Mouse (Mus musculus): ENCODE results near the gene Anxa3.

The Anxa3 gene

DNA sequence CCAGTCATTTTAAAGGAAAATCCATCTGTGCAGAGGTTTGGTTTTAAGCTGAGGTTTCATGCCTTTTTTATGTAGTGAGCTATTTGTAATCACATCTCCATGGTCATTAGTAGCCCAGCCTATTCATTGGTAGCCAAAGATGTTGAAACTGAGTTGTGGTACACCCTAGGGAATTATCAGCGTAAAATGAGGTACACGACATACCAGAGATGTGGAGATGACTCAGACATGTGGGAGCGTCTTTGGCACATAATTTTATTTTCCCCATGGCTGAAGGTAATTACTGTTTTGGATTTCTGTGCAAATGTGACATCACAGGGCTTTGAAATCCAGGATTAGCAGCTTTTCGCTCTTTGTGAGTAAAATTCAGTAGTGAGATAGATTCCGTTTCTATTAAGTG is 41.2 kb downstream of the Anxa3 start:
- in situ Hi-C loops (cut with MboI; ENCODE audit: unreplicated experiment in 2 of 2) = no loop called here

- in situ Hi-C loops (cut with MboI; ENCODE audit: unreplicated experiment in 2 of 2) = no loop called here
Measured at GRCm38 (mm10) chr5:96847986-96848385, 54.8 kb downstream of the Anxa3 start.

GRCm38 (mm10) chr5:96848386-96848785 is 55.2 kb downstream of the Anxa3 start:
- in situ Hi-C loops (cut with MboI; ENCODE audit: unreplicated experiment in 2 of 2) = no loop called here

DNA sequence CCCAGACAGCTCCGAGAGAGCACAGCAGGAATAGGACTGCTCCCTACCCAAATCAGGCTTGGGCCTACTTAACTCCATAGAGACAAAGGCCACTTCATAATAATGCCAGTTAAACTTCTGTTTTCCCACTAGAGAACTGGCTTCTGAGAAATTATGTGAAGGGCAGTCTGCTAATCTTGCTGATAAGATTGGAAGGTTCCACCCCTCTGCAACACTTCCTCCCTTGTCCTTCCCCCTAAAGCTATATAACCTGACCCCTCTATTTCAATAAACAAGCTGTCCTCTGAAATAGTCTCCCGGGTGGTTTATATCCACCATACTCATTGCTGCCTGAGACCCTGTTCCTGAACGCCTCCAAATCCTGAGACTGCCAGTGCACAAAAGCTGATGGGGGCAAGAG is 56.1 kb downstream of the Anxa3 start:
- in situ Hi-C loops (cut with MboI; ENCODE audit: unreplicated experiment in 2 of 2) = no loop called here

GRCm38 (mm10) chr5:96853451-96853850 is 60.3 kb downstream of the Anxa3 start:
- in situ Hi-C loops (cut with MboI; ENCODE audit: unreplicated experiment in 2 of 2) = loop anchor here (25.0 kb wide), 3 partner anchors 709 to 2009 kb away; partner anchors contain the start of genes Cfap299 (in 2 of the 2) and Bmp3 (in 1 of the 2)

GRCm38 (mm10) chr5:96854350-96854749 is 61.2 kb downstream of the Anxa3 start:
- in situ Hi-C loops (cut with MboI; ENCODE audit: unreplicated experiment in 2 of 2) = loop anchor here (25.0 kb wide), 3 partner anchors 708 to 2008 kb away; partner anchors contain the start of genes Cfap299 (in 2 of the 2) and Bmp3 (in 1 of the 2)

GRCm38 (mm10) chr5:96859938-96860337 is 66.8 kb downstream of the Anxa3 start:
- in situ Hi-C loops (cut with MboI; ENCODE audit: unreplicated experiment in 2 of 2) = loop anchor here (25.0 kb wide), 3 partner anchors 702 to 2002 kb away; partner anchors contain the start of genes Cfap299 (in 2 of the 2) and Bmp3 (in 1 of the 2)

GRCm38 (mm10) chr5:96867171-96867570 is 74.0 kb downstream of the Anxa3 start:
- in situ Hi-C loops (cut with MboI; ENCODE audit: unreplicated experiment in 2 of 2) = loop anchor here (25.0 kb wide), 3 partner anchors 695 to 1995 kb away; partner anchors contain the start of genes Cfap299 (in 2 of the 2) and Bmp3 (in 1 of the 2)

DNA sequence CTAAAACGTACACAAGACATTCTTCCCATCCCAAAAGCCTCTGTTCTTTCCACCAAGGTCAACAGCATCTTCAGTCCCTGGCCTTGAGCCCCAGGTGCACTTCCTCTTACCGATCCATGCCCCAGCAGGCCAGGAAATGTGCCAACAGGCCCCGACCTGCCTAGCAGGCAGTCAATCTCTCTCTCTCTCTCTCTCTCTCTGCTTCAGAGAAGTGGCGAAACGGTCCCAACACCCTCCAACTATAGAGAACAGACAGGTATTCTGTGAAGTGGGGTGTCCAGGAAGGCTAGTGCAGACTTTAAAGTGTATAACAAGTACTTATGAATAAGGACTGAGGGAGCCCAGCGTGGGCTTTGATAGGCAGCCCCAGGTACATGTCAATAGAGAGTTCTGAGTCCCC is 75.8 kb downstream of the Anxa3 start:
- in situ Hi-C loops (cut with MboI; ENCODE audit: unreplicated experiment in 2 of 2) = loop anchor here (25.0 kb wide), 3 partner anchors 693 to 1993 kb away; partner anchors contain the start of genes Cfap299 (in 2 of the 2) and Bmp3 (in 1 of the 2)

DNA sequence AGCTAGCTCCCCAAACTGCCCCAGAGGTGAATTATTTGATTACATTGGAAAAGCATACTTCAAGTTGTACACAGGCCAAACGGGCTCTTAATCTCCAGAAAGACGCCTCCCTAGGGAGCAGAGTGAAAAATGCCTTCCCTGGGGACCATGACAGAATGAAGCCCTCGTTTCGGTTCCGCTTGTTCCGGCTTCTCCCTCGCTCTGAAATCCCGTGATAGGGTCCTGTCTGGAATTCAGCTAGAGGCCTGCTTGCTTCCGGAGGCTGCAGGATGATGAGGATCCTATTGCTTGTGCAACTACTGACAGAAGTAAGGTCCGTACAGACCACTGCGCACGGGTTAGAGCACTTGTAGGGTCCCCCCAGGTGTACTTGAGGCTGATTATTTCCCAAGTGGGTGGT is 77.9 kb downstream of the Anxa3 start:
- in situ Hi-C loops (cut with MboI; ENCODE audit: unreplicated experiment in 2 of 2) = loop anchor here (25.0 kb wide), 3 partner anchors 691 to 1991 kb away; partner anchors contain the start of genes Cfap299 (in 2 of the 2) and Bmp3 (in 1 of the 2)

DNA sequence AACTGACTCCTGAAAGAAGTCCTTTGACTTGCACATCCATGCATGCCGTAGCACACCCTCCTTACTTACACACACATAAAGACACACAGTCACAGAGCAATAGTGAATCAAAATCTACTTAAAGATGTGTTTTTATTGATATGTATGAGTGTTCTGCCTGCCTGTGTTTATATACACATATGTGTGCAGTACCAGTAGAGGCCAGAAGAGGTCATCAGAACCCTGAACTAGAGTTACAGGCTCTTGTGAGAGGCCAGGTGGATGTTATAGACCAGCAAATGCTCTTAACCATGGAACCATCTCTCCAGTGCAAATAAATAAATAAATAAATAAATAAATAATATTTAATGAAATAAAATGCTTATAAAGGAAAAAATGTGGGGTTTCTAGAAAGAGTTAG is 85.0 kb downstream of the Anxa3 start:
- in situ Hi-C loops (cut with MboI; ENCODE audit: unreplicated experiment in 2 of 2) = loop anchor here in 1 of 2 experiments (5.0 kb wide), 1 partner anchor 179 kb away; no protein-coding TSS in a partner anchor

DNA sequence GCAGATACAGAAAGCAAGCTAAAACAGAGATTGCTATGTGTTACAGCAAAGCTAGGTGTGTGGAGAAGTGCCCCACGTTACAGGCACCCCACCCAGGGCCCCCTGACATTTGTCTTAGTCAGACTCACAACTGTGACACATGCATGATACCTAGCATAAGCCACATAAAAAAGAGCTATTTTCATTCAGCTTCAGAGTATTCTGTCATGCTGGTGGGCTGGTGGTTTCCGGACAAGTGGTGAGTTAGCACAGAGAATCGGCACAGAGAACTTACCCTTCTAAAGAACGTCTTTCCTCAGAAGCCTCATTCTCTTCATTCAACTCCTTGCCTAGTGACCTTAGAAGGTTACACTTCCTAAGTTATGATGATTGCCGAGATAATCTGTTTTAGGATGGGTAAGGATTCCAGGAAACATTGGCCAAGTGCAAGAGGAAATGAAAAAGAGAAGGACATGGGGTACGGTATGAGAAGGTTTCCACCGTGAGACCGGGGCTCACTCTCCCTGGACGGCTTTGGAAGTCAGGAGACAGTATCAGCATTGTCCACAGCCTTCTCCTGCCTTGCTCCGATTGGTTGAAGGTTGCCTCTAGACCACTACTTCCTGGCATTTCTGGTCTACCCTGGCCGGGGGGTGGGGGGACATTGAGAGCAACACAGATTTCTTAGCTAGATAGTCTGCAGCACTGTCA is 85.9 kb downstream of the Anxa3 start:
- in situ Hi-C loops (cut with MboI; ENCODE audit: unreplicated experiment in 2 of 2) = loop anchor here in 1 of 2 experiments (5.0 kb wide), 1 partner anchor 178 kb away; no protein-coding TSS in a partner anchor

DNA sequence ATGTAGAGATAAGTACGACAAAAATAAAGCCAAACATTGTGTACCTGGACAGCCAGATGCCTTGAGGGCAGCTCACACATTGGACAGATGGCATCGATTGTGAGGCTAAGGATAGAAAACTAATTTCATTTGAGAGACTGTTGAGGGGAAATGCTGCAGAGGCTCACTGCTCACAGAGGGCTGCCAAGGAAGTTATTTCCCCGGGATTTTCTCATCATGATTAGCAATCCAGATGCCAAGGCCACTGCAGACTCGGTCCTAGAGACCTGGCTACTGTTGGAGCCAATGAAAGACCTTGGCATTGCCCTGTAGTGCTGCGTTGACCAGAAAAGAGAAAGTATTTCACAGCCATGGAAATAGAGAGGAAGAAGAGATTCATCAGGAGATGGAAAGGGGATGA is 87.1 kb downstream of the Anxa3 start:
- in situ Hi-C loops (cut with MboI; ENCODE audit: unreplicated experiment in 2 of 2) = loop anchor here in 1 of 2 experiments (5.0 kb wide), 1 partner anchor 172 kb away; no protein-coding TSS in a partner anchor

DNA sequence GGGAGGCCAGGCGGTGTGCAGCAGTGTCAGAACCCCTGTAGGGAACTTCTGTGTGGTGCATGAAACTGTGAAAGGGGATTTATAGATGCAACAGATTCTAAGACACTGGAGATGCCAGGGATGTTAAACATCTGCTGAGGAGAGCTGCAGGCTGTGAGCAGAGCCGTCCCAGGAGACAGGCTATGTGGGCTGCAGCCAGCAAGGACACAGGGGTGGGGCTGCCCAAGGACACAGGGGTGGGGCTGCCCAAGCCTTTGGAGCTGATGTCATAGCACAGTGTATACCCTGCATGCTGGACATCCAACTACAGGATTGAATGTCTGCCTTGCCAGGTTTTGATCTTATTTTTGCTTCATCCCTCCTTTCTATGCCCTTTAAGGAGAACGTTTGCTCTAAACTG is 88.0 kb downstream of the Anxa3 start:
- in situ Hi-C loops (cut with MboI; ENCODE audit: unreplicated experiment in 2 of 2) = loop anchor here in 1 of 2 experiments (5.0 kb wide), 1 partner anchor 171 kb away; no protein-coding TSS in a partner anchor

GRCm38 (mm10) chr5:96881613-96882012 is 88.5 kb downstream of the Anxa3 start:
- in situ Hi-C loops (cut with MboI; ENCODE audit: unreplicated experiment in 2 of 2) = loop anchor here in 1 of 2 experiments (5.0 kb wide), 1 partner anchor 171 kb away; no protein-coding TSS in a partner anchor

DNA sequence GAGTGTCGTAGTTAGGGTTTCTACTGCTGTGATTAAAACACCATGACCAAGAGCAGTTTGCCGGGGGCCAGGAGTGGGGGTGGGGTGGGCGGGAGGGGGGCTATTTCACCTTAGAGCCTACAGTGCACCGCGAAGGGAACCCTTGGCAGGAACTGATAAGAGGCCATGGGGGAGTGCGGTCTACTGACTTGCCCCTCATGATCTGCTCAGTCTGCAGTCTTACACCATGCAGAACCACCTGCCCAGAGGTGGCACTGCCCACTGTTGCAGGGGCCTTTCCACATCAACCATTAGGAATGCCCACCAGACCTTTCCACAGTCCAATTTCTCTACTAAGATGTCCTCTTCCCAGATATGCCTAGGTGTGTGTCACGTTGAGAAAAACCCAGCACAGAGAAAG is 92.1 kb downstream of the Anxa3 start:
- in situ Hi-C loops (cut with MboI; ENCODE audit: unreplicated experiment in 2 of 2) = no loop called here

GRCm38 (mm10) chr5:96888396-96888795 is 95.3 kb downstream of the Anxa3 start:
- in situ Hi-C loops (cut with MboI; ENCODE audit: unreplicated experiment in 2 of 2) = no loop called here

DNA sequence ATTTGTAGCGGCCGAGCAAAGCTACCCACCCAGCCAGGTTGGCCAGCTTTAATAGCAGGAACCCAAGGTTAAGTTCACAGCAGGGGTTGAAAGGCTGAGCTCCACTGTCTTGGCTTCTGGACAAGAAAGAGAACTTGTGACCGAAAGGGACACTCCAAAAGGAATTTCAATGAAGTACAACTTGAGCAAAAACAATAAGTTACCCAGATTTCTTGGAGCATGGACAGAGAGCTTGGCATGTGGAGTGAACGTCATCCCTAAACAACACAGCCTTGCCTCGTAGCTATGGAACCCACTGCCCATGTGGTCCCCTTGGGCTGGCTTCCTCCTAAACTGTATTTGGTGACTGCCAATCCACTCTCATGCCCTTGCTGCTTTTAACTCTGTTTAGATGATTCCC is 97.2 kb downstream of the Anxa3 start:
- in situ Hi-C loops (cut with MboI; ENCODE audit: unreplicated experiment in 2 of 2) = no loop called here

Data from v-Abl transformed pro-B cells (cell line).